Mouse (Mus musculus) kidney, adult 8-10 months (tissue): ENCODE measurements at regions not wholly inside any gene's neighbourhood (a gene's known extent, or its start where the extent isn't known, plus 50 kb on each side); places are given as distances from the start of the nearest gene placed in this dataset.
A peak's percentile ranks its signal among the peaks of the same experiment; 100 is the strongest.
"Not testable (repeated sequence)": the region's sequence is repeated elsewhere in the genome, so short reads cannot be mapped to it uniquely, and the experiment has no call there.

Experiments
- DNase-seq, 2 experiments: peaks; one replicate each; pipeline ENCODE4 v3.0.0; 2022

- no peak for DNase-seq
These were observed 141.3 kb upstream of the Fam3c start for GRCm38 (mm10) chr6:22497306-22497705.

GRCm38 (mm10) chr6:22496471-22496870 is 140.4 kb upstream of the Fam3c start:
- no peak for DNase-seq

DNA sequence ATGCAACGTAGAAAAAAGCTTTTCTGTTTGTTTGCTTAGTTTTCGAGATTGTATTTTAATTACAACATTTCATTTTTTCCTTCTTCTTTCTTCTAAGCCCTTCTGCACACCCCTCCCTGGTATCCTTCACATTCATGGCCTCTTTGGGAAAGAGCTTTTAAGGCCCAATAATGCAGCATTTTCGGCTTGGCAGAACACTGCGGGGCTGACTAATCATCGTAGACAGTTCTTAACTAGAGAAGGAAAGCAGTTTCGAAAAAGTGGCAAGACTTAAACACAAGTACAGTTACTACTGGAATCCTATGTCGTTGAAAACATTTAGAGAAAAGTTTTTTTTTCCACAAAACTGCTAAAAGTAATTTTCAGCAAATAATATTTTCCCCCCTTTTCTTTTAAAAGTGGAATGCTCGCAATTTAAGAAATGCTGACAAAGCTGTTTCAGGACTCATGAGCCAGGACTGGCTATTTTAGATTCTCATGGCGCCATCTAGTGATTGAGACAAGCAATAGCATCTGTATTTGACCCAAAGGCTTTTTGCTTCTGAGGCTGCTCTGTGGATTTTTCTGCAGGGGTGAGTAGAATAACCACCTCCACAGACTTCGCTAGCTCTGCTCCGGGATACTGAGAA is 137.7 kb upstream of the Fam3c start:
- DNase-seq: peak; percentile 2 to 37

DNA sequence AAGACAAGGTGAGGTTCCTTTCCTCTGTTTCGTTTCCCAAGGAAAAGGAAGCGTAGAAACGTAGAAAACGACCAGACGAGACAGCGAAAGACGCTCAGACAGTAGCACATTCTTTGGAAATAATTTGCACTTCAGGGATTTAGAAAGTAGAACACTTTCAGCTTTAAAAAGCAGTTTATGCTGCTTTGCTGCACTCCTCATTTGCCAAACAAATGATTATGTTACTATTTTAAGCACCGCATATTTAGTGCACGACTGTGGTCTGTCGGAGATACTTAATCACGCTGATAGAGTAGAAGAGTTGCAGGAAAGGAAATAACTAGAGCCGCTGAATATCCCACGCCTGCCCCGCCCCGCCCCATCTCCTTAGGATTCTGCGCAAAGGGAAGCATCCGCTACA is 136.9 kb upstream of the Fam3c start:
- DNase-seq: no peak

DNA sequence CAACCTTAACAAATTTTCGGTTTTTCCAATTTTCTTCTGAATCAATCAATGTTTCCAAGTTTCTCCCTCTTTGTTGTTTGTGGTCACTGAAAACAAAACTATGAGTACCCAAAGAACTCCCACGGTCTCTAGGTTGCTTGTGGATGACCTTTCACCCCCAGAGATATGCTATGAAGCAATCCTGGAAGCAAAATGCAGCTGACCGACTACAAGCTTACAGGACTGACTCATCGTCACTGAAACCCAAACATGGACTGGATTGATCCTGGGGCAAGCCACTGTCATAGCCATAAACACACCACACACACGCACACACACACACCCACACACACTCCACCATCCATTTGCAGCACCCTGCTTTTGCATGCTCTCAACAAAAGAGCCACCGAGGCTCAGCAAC is 134.7 kb upstream of the Fam3c start:
- no peak for DNase-seq

DNA sequence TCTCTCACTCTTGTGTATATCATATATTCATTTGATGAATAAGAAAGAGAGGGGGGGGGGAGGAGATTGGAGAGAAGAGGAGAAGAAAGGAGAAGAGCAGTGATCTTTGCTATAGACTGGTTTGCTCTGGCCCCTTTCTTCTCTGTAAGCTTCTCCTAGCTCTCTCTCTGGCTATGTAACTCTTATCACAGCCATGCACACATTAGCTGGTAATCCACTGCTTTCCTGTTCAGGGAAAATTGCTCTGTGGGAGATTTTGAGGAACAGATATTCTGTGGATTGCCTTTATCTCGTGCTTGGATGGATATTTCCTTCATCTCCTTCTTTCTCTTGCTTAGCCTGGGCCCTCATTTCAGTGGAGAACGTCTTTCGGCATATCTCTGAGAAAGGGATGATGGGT is 131.4 kb upstream of the Fam3c start:
- DNase-seq: no peak

DNA sequence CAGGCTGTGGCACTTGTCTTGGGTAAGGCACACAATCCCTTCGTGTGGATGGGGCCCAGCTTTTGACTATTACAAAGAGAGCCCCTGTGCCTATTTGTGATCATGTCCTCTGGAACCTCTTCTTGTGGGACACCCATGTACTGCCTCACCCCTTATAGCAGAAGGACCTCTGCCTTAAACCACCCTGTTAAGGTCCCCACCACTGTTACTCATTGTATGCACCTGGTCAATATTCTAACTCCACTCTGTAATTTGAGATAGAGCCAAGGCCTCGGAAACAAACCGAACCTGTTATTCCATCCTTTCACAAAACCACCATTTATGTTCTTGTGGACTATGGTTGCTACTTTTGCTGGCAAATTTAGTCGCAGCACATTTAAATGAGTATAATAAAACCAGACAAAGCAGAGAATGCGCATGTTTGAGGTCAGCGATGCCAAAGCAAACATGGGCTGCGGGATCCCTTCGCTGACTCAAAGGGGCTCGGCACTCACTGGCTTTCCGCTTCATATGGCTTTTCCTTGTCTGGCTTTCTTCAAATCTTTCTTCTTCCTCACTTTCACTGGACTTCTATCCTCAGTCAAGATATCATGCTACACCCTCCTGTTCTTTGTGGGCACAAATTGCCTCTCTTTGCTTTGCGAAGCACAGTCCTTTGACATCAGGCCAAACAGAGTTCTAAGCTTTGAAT is 129.9 kb upstream of the Fam3c start:
- no peak for DNase-seq

- DNase-seq: not testable (repeated sequence)
These were observed 126.2 kb upstream of the Fam3c start for GRCm38 (mm10) chr6:22482257-22482656.

DNA sequence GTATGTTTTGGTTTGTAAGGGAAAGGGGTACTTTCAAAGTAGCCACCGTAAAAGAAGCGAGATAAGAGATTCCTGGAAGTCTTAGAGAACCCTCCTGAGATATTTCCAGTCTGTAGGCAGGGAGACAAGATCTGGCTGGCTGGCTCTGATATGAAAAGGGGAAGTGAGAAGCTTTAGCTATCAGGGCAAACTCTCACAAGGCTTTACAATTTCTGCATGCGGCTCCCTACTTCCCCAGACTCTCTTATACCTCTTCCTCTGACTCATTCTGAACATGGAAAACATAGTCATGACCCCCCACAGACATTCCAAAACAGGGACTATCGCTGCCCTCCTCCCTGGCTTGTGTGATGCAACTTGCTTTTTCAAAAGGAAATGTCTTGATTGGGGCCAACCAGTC is 118.6 kb upstream of the Fam3c start:
- DNase-seq: no peak

DNA sequence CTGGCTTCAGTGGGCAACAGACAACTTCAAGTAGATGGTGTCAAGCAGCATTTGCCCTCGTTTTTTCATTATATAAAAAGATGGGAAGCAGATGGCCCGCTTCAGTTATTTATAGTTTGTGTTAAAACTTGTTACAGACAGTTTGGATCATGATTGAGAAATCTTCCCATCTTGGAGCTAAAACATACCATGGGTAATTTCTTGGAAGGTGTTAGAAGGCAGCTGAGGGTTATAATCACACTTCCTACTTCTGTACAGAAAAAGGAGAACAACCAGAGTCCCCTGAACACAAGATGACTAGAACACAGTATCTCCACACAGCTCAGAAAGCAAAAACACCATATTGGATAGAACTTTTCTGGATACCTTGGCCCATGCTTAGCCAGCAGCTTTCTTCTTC is 118.0 kb upstream of the Fam3c start:
- DNase-seq: no peak

- not testable (repeated sequence) for DNase-seq
These were observed 116.4 kb upstream of the Fam3c start for GRCm38 (mm10) chr6:22472400-22472799.

DNA sequence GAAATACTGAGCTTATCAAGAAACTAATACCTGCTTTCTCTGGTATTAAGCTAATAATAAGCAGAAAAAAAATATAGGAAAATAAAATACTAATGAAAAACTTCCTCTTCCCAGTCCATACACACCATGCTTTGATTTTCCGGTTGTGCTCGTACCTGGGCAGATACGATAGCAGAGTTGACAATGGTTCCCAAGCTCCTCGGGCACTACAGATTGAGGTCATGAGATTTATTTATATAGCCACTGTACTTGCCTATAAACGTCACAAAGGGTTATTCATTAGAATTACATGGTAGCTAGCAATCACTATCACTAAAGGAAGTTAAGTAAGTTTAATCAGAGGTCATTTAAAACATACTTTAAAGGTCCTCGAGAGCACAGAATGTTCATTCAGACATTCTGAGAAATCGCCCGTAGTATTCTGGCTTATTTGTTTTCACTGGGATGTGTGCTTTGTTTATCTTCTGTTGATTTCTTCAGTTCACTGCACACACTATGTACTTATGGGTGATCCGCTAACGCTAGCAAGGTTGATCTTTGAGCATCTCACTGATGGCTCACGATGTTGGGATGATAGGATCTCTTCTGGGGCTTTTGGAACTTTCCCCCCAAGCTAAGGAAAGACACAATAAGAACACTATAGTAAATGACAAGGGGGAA is 111.4 kb upstream of the Fam3c start:
- no peak for DNase-seq

DNA sequence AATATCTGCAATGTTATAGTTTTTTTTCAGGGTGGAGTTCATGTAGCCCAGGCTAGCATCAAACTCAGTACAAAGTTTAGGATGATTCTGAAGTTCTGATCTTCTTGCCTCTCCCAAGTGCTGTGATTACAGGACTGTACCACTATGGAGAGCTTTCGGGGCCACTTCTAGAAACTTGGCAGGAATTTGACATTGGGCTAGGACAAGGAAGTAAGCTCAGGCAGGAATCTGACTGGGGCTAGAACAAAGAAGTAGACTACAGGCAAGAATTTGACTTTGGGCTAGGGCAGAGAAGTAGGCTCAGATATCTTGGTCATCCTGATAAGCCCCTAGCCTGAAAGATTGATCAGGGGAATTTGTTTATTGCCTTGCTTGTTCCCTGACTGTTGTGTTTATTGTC is 109.9 kb upstream of the Fam3c start:
- no peak for DNase-seq

DNA sequence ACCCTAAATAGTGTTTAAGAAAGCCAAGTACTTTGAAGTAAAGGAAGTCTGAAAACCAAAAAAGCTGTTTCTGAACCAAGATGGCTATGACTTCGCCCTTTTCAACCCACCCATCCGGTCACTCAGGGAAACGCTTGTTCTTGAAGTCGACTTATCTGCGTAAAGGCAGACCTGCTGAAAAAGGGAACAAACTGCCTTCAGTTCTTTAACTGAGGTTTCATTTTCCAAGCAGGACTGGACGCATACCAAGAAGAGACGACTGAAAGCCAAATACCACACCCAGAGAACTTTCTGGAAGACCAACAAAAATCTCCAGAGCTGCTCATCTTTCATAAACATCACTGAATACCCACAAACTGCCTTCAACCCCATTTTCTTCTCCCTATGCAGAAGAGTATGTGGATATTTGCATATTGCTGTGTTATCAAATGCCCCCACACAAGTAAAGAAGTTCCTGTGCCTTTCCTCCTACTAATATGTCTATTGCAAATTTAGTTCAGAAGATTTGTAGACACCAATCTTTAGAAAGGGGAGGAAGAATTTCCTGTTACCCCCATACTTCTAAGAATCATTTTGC is 103.5 kb upstream of the Fam3c start:
- DNase-seq: no peak

- no peak for DNase-seq
These were observed 96.2 kb upstream of the Fam3c start for GRCm38 (mm10) chr6:22452203-22452602.

DNA sequence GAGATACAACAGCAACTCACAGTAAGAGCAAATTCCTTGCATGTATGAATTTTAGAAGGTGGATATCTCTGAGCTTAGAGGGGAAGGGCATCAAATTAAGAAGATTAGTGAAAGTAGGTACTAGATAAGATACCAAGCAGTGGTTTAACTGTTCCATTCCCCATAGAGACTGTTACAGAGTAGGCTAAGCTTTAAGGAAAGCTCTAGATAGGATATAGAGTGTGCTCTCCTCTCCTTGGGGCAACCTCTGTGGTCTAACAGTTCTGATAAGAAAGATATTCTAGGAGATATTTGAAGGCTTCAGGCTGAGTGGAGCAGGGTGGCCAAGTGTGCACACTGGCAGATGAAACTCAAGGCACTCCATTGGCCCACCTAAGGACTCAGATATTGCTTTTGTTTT is 94.5 kb upstream of the Fam3c start:
- DNase-seq: no peak

- no peak for DNase-seq
These were observed 92.9 kb upstream of the Fam3c start for GRCm38 (mm10) chr6:22448906-22449305.

GRCm38 (mm10) chr6:22447636-22448035 is 91.6 kb upstream of the Fam3c start:
- no peak for DNase-seq

- DNase-seq: no peak
These were observed 90.7 kb upstream of the Fam3c start for GRCm38 (mm10) chr6:22446621-22447310.

DNA sequence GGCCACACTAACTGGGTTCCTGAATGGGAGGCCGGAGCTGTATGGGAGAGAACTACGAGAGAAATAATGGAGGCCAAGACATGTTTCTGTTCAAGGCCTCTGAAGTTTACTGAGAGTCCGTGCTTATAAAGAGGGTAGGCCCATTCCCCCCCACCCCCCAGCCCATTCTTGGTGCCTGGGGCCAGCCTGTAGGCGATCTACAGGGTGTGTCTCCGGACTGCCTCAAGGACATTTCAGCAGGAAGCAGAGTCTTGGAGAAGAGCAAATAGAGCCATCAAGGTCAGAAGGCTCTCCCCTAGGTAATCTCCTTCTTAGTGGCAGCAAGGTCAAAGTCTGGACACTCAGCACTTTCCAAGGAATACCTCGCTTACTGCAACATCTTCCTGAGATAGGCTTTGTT is 88.8 kb upstream of the Fam3c start:
- not testable (repeated sequence) for DNase-seq

GRCm38 (mm10) chr6:22444220-22444619 is 88.2 kb upstream of the Fam3c start:
- DNase-seq: no peak

GRCm38 (mm10) chr6:22443573-22443972 is 87.5 kb upstream of the Fam3c start:
- DNase-seq: no peak

GRCm38 (mm10) chr6:22443170-22443569 is 87.1 kb upstream of the Fam3c start:
- DNase-seq: no peak
